Mouse (Mus musculus): ENCODE data around the gene Mgat4b.
"Not testable (repeated sequence)": the region's sequence is repeated elsewhere in the genome, so short reads cannot be mapped to it uniquely, and the experiment has no call there.

Gene Mgat4b

DNA sequence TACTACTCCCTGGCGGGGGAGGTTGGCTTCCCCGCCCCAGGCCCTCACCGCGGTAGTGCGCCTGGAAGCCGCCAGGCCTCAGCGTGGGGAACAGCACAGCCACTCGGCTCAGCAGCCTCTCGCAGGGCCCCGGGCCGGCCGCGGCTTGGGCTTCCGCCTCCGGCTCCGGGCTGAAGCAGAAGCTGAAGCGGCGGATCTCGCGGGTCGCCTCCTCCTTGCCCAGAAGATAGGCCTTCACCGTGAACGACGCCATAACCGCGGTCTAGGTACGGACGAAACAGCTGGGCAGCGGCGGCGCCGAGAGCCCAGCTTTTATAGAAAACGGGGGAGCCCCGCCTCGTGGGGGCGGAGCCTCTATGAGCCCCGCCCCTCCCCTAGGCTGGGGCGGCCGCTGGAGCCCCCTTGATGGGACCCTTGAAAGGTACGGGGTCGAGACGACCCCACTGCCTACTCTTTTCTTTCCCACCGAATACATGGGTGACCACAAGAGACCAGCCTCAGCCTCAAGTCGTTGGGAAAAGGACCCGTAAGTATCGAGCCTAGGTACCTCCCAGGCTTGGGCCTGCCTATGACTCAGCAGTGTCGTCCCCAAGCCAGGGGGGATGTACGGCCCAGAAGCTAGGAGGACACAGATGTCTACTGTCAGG lies at the start of gene Mgat4b, which contains the start of gene Sqstm1:
Gene Mgat4b, plus strand, starts transcription at position 386 of the 647 bp plus-strand sequence.
Gene Sqstm1, minus strand, starts transcription at position 323 of the 647 bp plus-strand sequence.
- DNase-seq (ENCODE audit: low spot score) = no peak

DNA sequence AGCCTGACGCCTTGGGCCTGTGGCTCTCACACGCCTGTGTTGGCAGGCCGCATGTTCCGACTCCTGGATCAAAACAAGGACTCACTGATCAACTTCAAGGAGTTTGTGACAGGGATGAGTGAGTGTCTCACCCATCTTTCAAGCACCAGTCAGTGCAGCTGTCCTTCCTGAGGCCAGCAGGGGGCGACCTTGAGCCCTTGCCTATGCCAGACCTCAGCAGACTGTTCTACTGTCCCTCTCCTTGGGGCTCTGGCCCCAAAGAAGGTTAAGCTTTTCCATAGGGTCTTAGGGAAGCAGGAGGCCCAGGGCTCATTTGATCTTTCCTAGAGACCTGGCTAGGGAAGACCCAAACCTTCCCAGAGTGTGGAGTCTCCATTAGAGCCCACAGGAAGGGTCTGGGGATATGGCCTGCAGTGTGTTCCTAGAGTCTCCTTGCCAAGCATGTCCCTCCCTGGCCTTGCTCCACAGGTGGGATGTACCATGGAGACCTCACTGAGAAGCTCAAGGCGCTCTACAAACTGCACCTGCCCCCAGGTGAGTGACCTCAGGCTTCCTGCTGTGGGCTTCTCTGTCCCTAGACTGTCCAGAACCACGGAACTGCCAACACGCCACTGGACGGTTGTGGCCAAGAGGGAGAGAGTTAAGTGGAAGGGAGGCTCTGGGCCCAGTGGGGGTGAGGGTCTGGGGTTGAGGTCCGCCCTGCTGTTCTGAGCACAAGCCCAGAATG lies 48.9 kb upstream of the Mgat4b start:
- no peak for DNase-seq (ENCODE audit: low spot score)

DNA sequence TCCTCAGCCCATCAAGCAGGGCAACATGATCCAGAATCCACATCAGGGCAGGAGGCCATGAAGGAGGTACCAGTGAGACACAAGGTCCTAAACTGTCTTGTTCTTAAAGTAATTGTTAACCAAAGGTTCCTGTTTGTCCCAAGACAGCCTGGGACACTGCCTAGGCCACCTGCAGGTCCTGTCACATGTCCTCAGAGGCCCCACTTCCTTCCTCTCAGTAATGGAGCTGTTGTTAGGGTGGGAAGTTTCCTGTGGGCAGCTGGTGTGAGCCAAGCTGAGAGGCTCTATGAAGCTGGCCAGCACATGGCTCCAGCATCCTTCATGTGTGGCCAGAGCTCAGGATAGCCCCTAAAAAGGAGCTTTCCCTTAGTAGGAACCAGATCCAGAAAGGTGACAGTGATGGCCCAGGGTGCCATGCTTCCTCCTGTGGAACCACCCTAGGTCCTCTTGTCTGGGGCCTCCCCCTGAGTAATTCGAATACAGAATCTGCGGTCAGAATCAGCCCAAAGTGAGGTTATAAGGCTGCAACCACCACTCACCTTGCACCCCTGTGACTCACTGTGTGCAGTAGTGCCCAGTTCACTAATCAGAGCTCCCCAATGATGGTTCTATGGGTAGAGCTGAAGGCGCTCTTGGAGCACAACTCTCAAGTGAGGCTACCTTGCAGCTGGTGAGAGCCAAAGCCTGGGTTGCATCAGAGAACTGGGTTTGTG lies 48.2 kb upstream of the Mgat4b start:
- DNase-seq (ENCODE audit: low spot score) = no peak

DNA sequence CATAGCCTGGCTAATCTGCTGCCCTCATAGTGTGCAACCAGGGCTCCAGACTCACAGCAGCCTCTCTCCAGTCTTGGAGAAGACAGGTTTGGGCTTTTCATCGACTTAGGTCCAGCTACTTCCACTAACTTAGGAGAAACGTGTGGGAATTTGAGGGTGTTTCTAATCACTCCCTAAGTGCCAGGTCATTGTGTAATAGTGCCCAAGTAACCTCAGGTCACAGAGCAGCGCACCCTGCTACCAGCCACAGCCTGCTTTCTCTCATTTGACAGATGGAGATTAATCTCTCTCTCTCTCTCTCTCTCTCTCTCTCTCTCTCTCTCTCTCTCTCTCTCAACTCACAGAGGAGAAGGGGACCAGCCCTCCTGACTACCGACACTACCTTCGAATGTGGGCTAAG lies 42.3 kb upstream of the Mgat4b start:
- DNase-seq (ENCODE audit: low spot score) = no peak

DNA sequence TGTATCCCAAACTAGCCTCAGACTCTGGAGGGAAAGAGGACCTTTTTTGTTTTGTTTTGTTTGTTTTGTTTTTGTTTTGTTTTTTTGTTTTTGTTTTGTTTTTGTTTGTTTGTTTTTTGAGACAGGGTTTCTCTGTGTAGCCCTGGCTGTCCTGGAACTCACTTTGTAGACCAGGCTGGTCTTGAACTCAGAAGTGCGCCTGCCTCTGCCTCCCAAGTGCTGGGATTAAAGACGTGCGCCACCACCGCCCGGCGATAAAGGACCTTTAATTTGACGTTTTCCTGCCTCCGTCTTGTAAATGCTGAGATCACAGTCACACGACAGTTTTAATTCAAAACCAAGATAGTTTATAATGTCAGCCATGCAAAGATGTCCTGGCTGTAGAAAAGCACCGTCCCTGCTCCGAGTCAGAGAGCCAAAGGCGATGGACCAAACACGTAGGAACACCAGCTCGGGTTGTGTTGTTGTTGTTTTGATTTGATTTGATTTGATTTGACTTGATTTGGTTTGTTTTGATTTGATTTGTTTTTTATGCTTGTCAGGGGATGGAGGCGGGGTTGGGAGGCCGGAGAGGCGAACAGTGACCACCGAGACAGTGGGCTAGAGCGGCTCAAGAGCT lies 36.5 kb upstream of the Mgat4b start, which contains the start of gene Mrnip:
Gene Mrnip, plus strand, starts transcription at position 334 of the 619 bp plus-strand sequence.
- DNase-seq (ENCODE audit: low spot score) = not testable (repeated sequence)

DNA sequence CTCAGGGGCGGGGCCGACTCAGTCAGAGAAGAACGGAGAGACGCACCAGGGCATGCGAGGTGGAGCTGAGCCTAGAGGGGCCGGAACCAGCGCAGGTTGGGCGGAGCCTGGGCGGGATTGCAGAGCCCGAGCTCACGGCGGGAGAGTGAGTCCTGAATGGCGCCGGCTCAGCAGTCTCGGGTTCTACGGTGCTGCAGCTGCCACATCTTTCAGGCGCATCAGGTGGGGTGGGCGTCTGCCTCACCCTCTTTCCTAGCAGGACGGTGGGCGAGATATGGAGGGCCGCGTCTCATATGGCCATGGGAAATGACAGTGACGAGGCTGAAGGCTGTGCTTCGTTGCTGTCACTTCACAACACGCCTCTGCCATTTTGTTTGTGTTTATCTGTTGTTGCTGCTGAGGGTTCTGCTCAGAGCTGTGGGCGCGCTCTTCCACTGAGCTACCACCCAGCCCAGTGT lies 35.9 kb upstream of the Mgat4b start:
- DNase-seq (ENCODE audit: low spot score) = peak; percentile 91

DNA sequence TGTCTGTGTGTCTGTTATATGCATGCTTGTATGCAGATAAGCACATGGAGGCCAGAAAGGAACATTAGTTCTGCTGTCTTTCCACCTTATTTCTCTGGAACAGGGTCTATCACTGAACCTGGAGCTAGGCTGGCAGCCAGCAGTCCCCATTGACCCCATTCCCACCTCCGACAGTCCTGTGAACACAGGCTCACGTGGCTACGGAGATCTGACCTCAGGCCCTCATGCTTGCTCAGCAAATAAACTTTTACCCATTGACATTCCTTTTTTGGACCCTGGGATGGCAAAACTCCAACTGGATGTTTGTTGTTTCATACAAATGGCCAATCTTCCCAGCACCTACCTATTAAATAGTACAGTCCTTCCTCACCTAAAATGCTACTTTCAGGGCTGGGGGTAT lies 34.3 kb upstream of the Mgat4b start:
- no peak for DNase-seq (ENCODE audit: low spot score)

DNA sequence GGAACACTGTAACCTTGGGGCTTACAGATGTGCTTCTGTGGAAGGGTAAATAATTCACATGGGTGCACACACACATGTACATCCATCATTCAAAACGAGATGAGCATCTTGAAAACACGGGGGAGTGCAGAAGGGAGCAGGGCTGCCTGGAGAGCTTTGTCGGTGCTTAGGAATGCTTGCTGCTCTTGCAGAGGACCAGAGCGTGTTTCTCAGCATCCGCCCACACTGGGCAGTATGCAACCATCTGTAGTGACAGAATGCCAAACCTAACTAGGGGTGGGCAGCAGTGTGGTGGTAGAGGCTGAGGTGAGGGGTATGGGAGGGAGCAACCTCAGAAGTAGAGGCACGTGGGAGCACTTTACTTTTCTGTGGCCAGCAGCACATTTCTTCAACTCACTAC lies 33.6 kb upstream of the Mgat4b start:
- no peak for DNase-seq (ENCODE audit: low spot score)

DNA sequence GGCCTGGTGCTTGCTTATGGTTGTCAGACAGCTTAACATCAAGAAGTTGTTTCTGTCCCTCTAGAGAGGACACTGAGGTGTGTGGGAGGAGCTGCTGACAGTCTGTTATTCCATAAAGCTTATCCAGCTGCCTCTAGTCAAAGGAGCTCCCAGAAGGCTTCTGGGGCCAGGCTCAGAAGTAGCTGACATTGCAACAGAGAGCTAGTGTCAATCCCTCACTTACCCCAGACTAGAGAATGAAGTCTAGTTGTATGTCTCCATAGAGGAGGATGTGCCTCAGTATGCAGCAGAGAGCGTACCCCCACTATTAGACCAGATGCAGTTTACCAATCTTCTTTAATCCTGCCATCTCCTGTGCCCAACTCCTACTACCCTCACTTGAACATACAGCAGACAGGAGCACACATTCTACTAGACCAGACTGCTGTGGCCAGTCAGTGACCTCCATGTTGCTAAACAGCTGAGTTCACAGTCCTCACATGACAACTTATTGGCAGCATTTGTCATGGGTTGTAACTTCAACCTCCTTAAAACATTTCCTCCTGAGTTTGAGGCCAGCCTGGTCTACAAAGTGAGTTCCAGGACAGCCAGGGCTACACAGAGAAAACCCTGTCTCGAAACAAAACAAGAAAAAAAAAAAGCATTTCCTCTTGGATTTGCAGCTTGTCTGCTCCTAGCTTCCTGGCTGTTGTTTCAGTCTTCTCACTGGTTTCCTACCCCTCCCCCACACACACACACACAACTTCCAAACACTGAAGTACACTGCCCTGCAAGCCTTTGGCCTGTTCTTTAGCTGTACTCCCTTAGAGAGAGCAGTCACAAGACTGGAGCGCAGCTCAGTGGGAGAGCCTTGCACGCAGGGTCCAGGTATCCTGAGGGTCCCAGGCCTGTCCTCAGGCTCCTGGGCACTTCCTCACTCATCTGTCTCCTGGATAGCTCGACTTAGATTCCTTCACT lies 31.9 kb upstream of the Mgat4b start:
- DNase-seq (ENCODE audit: low spot score) = no peak

DNA sequence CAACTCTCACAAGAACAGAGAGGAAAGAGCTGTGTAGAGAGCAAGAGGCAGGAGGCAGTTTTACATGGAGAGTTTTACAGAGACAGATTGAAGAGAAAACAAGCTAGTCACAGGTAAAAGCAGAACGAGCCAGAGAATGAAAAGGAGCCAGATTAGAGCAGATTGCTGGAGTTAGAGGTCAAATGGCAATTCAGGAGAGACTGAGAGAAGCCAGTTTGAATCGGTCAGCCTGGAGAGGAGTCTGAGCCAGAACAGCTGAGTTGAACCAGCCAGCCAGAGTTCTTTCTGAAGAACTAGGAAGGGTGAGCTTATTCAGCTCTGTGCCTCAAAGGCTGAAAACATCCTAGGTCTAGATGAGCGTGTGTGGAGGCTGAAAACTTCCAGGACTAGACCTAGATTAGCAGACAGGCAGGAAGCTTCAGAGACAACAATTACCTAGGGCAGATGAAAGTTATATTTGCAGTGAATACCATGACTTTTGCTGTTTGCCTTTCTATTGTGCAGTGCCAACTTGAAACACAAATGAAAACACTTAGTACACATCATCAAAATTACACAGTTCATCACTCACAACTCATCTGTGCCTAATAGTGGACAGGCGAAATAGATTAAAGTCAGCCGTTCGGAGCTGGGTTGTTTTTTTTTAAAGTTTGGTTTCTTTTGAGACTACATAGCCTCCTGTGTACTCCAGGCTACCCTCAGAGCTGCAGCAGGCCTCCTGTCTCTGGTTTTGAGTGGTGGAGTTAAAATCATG lies 30.0 kb upstream of the Mgat4b start:
- DNase-seq (ENCODE audit: low spot score) = no peak

DNA sequence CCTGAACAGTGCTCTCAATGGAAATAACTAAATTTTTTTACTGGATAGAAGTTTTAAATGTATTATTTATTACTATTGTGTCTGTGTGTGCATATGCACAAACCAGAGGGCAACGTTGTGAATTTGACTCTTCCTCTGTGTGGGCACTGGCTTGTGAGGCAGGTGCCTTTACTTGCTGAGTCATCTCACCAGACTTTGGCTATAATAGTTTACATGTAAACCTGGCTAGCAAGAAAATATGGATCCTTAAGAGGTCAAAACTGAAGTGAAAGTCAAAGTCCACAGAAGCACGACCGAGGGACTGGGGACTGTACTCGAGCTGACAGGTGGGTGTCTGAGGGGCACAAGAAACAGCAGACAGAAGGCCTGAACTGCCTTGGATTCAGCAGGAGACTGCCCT lies 28.0 kb upstream of the Mgat4b start:
- DNase-seq (ENCODE audit: low spot score) = no peak

DNA sequence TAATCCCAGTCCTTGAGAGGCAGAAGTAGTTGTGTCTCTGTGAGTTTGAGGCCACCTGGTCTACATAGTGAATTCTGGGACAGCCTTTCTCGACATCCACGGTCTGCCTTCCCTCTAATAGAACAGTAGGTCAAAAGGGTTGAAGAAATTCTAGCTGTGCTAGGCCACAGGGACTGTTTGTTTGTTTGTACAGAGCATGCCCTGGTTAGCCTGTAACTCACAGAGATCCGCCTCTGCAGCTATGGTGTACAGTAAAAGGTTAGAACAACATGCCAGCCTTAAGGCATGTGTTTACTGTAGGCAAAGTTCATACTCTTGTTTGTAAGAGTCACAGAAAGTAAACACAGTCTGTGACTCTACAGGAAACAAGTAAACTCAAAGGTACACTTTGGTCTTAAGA lies 25.9 kb upstream of the Mgat4b start:
- DNase-seq (ENCODE audit: low spot score) = no peak

DNA sequence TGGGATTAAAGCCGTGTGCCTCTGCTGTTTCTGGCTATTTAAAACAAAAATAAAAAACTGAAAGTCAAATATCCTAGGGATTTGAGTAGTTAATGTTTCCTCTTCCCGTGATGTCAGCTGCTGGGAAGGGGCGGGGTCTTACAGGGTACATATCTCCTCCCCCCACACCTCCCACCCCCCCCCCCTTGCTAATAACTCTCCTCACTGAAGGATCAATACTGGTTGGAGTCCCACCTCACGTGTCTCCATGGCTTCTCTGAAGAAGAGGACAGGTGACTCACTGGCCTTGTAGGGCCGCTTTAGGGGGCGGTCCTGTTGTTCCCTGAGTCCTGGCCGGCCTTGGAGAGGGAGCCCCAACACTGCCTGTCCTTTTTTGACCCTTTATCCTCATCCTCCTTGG lies 22.0 kb upstream of the Mgat4b start:
- no peak for DNase-seq (ENCODE audit: low spot score)

DNA sequence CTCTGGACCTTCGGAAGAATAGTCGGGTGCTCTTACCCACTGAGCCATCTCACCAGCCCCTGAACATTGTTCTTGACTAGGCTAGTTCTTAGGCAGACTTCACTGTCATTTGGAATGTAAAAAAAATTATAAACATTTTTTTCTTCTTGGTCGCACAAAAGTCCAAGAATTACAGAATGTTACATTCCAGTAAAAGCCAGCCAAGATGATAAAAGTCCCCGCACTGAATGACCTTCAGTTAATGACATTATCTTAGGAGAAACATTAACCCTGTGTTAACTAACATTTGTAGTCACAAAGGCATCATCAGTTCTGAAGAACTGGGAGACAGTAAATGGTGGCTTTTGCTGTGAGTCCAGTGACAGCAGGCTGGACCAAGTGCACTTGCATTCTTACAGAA lies 20.3 kb upstream of the Mgat4b start:
- no peak for DNase-seq (ENCODE audit: low spot score)

DNA sequence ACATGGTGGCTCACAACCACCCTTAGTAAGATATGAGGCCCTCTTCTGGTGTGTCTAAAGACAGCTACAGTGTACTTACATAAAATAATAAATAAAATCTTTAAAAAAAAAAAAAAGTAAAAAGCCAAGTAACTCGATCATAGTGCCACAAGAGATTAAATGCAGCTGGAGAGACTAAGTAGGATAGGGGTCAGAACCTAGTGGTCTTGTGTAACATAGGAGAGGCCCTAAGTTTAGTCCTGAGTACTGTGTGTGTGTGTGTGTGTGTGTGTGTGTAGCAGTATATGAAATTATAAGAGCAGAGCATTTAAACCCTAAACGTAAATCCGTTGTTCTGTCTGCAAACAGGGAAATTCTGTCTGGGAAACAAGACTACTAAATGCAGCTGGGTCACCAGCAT lies 18.4 kb upstream of the Mgat4b start:
- DNase-seq (ENCODE audit: low spot score) = no peak

DNA sequence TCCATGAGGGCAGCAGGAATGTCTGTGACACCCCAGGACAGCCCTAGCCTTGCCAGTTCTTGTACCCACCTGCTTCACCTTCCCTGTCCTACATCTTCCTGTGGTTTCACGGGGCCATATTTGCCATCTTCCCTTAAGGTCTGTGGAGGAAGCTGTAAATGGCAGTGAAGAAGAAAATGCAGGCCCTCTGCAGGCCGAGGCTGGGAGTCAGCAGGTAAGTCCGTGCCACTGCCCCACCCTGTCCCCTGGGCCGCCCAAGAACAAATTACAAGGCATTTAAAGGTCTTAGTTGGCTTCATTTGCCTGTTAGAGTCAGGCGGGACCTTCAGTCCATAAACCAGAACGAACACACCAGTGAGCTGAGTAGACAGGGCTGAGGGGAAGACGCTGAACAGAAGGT lies 16.6 kb upstream of the Mgat4b start:
- DNase-seq (ENCODE audit: low spot score) = no peak

DNA sequence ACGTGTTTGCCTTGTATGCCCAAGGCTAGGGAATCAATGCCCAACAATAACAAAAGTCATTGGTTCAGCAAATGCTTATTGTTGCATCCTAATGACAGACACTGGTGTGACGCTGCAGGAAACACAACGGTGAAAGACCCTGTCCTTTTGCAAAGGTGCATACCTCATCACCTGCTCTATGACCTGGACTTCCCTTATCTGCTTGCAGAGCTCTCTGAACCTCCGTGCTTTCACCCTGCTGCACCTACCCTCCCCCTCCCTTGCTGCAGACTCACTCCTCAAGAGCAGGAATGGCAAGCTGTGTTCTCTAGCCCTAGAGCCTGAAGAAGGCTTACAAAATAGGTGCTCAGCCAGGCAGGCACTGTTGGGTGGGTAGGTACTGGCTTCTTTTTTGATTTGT lies 15.9 kb upstream of the Mgat4b start:
- DNase-seq (ENCODE audit: low spot score) = no peak

DNA sequence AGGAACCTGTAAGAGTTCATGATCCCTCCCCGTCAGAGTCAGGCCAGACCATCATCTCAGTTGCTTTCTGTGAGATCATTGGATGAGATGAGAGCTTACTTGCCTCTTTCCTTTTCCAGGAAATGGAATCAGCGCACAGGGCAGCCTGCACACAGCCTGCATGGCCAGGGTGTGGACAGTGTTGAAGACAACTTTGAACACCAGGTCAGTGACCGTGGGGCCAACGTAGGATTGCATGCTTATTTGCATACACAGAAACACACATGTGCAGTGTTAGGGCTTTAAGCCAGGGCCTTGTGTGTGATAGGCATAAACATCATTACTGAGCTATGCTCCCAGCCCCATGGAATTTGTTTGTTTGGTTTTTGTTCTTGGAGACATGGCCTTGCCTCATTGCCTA lies 13.2 kb upstream of the Mgat4b start:
- DNase-seq (ENCODE audit: low spot score) = no peak

DNA sequence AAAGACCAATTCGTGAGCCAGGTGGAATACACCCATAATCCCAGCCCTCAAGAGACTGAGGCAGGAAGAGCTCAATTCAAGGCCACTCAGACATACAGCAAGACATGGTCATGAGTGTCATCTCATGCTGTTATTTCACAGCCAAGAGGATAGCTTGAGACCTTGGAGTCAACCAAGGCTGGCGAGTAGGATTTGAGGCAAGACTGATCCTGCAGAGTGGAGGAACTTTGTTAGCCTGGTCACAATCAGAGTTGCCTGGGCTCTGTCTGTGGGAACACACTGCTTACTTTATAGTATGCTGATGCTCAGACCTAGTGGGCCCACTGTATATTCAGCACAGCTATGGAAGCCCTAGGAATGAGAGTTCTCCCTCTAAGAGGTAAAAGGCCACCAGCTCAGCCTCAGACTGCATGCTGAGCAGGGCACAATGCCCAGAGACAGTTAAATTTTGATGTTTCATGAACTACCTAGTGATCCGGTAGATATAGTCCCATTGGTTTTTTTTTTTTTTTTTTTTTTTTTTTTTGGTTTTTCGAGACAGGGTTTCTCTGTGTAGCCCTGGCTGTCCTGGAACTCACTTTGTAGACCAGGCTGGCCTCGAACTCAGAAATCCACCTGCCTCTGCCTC lies 12.4 kb upstream of the Mgat4b start:
- no peak for DNase-seq (ENCODE audit: low spot score)

DNA sequence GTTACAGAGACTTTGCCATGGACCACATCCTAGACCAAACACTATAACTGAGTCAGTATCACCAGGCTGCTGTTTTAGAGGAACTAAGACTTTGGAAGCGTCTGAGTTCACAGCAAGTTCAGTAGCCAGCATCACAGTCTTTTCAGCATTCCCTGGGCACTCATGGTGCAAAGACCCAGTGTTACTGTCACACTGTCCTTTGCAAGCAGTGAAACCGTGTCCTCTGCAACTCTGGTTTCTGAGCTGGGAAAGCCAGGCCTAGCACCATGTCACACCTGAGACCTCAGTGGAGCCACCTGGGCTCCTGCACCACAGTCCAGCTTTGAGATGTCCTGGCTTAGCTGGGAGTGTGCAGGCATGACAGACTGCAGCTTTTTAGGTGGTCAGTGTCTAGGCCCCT lies 11.8 kb upstream of the Mgat4b start:
- no peak for DNase-seq (ENCODE audit: low spot score)
